Mouse (Mus musculus): ENCODE measurements around the gene Tbkbp1. TPM values are rescaled to one million over a fixed set of nuclear protein-coding genes. Genes with fewer than 3 reads are reported as not detected.
A peak's percentile ranks its signal among the peaks of the same experiment; 100 is the strongest.

The Tbkbp1 gene
- polyA plus RNA-seq, 1 experiment from 2014 or later: 10.8 TPM

DNA sequence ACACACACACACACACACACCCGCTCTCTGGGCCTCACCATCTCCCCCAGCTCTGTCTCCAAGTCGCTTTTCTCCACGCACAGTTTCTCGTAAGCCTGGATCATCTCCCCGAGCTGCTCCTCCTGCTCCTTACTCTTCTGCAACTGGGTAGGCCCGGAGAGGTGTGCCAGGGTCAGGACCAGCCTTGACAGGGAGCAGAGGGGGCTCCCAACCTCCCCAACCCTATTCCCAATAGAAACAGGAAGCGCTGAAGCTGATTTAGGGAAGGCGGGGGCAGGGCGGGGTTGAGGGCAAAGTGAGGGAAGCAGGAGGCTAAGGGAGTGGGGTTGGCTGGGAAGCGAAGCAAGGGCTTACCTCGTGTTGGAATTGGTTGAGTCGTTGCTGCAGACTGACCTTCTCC, 2.7 kb downstream of the Tbkbp1 start:
- peak overlapping the region; percentile 84 for H3K4me2 ChIP-seq
- peak overlapping the region; percentile 70 for H3K4me3 ChIP-seq (ENCODE audit: low read depth, low read length)
- ATAC-seq (ENCODE audit: insufficient read depth) (no peak), DNase-seq (no peak)
- no peak for TF ChIP-seq CTCF (IDR thresholded peaks at IDR 0.05; ENCODE audit: low read depth)
- peak overlapping the region; percentile 94; the same call in 1 of the 2 replicates for H3K27ac ChIP-seq (ENCODE audit: low read depth)
- H3K4me1 ChIP-seq (ENCODE audit: insufficient read depth): peaks cover 13% of the 10 kb centered on the region
- H3K9me3 ChIP-seq (ENCODE audit: low read depth, low read length): no peaks in the 10 kb centered on the region
- 22% methylated on average over 12 of the region's 12 CpGs for WGBS
- no peaks in the 10 kb centered on the region; the same call in 1 of the 2 replicates for H3K27me3 ChIP-seq (ENCODE audit: insufficient read depth, low read length)
- H3K36me3 ChIP-seq (ENCODE audit: insufficient read depth): peaks cover 36% of the 10 kb centered on the region
- H3K9ac ChIP-seq: peak overlapping the region; percentile 73

DNA sequence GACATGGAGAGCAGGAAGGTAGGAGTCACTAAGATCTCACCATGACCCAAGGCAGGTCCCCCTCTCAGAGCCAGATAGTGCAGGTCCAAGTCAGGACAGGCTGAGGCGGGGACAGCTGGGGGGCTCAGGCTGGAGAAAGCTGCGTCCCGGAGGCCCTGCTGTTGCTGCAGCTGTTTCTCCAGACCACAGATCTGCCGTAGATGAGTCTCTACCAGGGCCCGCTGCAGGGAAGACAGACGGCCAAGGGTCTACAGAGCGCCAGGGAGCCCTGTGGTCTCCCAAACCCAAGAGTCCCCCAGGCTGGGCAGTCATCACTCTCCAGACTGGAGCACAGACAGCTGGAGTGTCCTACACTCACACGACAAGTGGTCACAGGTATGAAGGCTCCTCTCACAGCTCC, 4.0 kb downstream of the Tbkbp1 start:
- DNase-seq (no peak), ATAC-seq (ENCODE audit: insufficient read depth) (no peak)
- H3K4me1 ChIP-seq (ENCODE audit: insufficient read depth): peaks cover 13% of the 10 kb centered on the region
- 67% methylated on average over 8 of the region's 8 CpGs for WGBS
- no peaks in the 10 kb centered on the region; the same call in 1 of the 2 replicates for H3K27me3 ChIP-seq (ENCODE audit: insufficient read depth, low read length)
- no peak overlapping the region for H3K9ac ChIP-seq
- peaks cover 43% of the 10 kb centered on the region for H3K36me3 ChIP-seq (ENCODE audit: insufficient read depth)
- H3K4me2 ChIP-seq: no peak overlapping the region
- no peak overlapping the region for H3K27ac ChIP-seq (ENCODE audit: low read depth)
- no peaks in the 10 kb centered on the region for H3K9me3 ChIP-seq (ENCODE audit: low read depth, low read length)
- H3K4me3 ChIP-seq (ENCODE audit: low read depth, low read length): no peak overlapping the region
- no peak for TF ChIP-seq CTCF (IDR thresholded peaks at IDR 0.05; ENCODE audit: low read depth)

DNA sequence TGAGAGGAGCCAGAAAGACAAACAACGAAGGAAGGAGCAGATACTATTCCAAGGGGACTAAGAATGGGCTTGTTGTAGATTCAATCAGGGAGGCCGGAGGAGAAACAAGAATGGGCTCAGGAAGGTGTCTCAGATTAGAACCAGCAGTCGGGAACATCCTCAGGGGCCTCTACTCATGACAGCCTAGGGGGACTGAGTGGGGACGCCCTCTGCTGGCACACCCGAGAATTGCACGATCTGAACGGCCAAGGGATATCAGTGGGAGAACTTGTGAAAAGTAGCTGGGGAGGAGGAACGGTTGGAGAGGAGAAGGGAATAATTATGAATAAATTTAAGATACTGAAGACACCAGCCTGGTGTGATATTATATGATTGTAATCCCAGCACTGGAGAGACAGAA, 4.6 kb downstream of the Tbkbp1 start:
- Histone ChIP-seq H3K4me1 (ENCODE audit: insufficient read depth) (peaks cover 13% of the 10 kb centered on the region), H3K9me3 (ENCODE audit: low read depth, low read length) (no peaks in the 10 kb centered on the region), H3K4me2 (peak overlapping the region; percentile 16; the same call in 1 of the 2 replicates), H3K36me3 (ENCODE audit: insufficient read depth) (peaks cover 45% of the 10 kb centered on the region), H3K27ac (ENCODE audit: low read depth) (no peak overlapping the region), H3K4me3 (ENCODE audit: low read depth, low read length) (no peak overlapping the region), H3K9ac (no peak overlapping the region), H3K27me3 (ENCODE audit: insufficient read depth, low read length) (no peaks in the 10 kb centered on the region; the same call in 1 of the 2 replicates)
- ATAC-seq (ENCODE audit: insufficient read depth): no peak
- DNase-seq: peak; percentile 90
- 6% methylated on average over 8 of the region's 8 CpGs for WGBS
- TF ChIP-seq CTCF (IDR thresholded peaks at IDR 0.05; ENCODE audit: low read depth): peak; percentile 92

DNA sequence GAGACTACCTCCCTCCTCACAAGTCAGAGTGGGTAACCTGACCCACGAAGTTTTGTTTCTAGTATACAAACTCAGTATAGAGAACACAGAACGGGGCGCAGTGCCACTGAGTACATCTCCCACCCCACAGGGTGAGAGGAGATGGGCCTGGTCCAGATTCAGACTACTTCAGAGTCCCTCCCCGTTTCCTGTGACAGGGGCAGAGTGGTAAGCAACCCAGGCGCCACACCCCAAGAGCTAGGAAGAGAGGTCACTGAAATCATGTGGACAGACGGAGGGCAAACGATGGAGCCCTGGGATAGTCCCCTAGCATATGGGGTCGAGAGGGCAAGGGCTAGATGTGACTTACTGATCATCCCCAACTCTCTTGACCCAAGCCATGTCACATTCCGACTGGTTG, 5.3 kb downstream of the Tbkbp1 start:
- H3K36me3 ChIP-seq (ENCODE audit: insufficient read depth): peaks cover 46% of the 10 kb centered on the region
- ATAC-seq (ENCODE audit: insufficient read depth) (no peak), DNase-seq (no peak)
- WGBS: 44% methylated on average over 9 of the region's 9 CpGs
- 0 out of 2 replicates have a peak overlapping the region, but pooled peaks have one; percentile 16 for H3K4me2 ChIP-seq
- H3K27me3 ChIP-seq (ENCODE audit: insufficient read depth, low read length): no peaks in the 10 kb centered on the region; the same call in 1 of the 2 replicates
- H3K9ac ChIP-seq: no peak overlapping the region
- no peak overlapping the region for H3K4me3 ChIP-seq (ENCODE audit: low read depth, low read length)
- H3K4me1 ChIP-seq (ENCODE audit: insufficient read depth): peaks cover 13% of the 10 kb centered on the region
- no peaks in the 10 kb centered on the region for H3K9me3 ChIP-seq (ENCODE audit: low read depth, low read length)
- H3K27ac ChIP-seq (ENCODE audit: low read depth): no peak overlapping the region
- TF ChIP-seq CTCF (IDR thresholded peaks at IDR 0.05; ENCODE audit: low read depth): no peak

DNA sequence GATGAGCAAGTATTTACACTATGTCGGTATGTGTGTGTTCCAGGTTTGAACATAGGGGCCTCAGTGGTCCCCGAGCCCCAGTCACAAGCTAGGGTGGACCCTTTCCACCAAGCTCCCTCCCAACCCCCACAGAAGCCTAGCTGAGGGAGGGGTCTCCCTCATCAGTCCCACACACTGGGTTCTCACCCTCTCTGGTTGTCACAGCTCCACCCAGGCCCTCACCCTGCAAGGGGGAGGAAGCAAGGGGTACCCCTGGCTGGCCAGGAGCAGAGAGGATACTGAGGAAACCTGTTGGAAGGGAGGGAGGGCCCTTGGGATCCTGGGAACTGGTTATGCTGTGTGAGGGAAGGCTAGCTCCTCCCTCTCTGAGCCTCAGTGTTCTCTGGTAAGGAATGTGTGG, 6.0 kb downstream of the Tbkbp1 start:
- Histone ChIP-seq H3K4me1 (ENCODE audit: insufficient read depth) (peaks cover 13% of the 10 kb centered on the region), H3K27me3 (ENCODE audit: insufficient read depth, low read length) (no peaks in the 10 kb centered on the region), H3K9ac (no peak overlapping the region), H3K36me3 (ENCODE audit: insufficient read depth) (peaks cover 52% of the 10 kb centered on the region), H3K4me2 (no peak overlapping the region), H3K9me3 (ENCODE audit: low read depth, low read length) (no peaks in the 10 kb centered on the region), H3K4me3 (ENCODE audit: low read depth, low read length) (no peak overlapping the region), H3K27ac (ENCODE audit: low read depth) (no peak overlapping the region)
- WGBS: 43% methylated on average over 2 of the region's 2 CpGs
- ATAC-seq (ENCODE audit: insufficient read depth) (no peak), DNase-seq (no peak)
- no peak for TF ChIP-seq CTCF (IDR thresholded peaks at IDR 0.05; ENCODE audit: low read depth)

DNA sequence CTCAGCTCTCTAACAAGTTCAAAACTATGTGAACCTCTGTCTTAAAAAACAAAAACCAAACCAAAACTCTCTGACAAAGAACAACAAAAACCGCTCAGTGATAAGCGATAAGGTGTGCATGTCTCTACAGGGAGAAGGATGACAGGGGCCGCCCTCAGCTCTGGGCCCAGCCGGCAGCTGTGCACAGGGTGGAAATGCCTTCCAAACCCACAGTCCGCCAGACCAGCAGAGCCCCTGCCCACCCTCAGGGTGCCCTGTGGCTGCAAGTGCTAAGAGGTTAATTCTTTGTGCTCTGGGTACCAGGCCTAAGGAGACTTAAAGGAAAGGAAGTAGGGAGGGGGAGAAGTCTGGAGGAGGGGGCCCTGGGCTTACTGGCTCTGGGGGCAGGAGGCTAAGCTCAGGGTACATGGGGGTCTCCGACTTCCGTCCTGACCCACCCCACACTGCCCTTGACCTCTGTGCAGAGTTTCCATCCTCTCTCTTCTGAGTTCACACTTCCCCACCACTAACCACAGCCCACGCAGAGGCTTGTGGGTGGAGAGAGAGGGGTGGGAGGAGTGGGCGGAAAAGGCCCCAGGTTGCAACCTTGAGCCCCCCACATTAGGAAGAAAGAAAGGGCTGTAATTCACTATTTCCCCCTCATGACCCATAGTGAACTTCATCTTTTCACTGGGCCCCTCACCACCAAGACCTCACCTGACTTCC, 7.9 kb downstream of the Tbkbp1 start:
- no peak for TF ChIP-seq CTCF (IDR thresholded peaks at IDR 0.05; ENCODE audit: low read depth)

DNA sequence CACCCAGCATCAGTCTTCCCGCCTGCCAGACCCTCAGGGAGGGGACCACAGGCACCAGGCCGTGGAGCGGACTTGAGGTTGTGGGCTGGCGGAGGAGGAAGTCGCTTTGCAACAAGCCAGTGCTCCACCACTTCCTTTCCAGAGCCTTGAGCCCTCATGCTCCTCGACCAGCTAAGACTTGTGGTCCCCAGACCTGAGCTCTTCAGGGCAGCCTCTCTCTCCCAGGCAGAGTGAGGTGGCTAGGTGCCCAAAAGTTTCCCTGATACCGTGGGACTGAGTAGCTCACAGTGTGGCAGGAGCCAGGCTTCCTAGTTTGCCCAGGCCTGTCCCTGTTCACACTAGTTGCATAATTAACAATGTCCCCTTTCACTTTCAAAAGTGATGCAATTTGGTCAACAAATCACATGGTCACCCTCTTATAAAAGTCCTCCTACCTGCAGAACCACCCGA, 9.1 kb downstream of the Tbkbp1 start:
- WGBS: 62% methylated on average over 8 of the region's 8 CpGs
- Histone ChIP-seq H3K27me3 (ENCODE audit: insufficient read depth, low read length) (peaks cover 11% of the 10 kb centered on the region; the same call in 1 of the 2 replicates), H3K9ac (no peak overlapping the region), H3K27ac (ENCODE audit: low read depth) (no peak overlapping the region), H3K4me1 (ENCODE audit: insufficient read depth) (peaks cover 5% of the 10 kb centered on the region; the same call in 1 of the 2 replicates), H3K9me3 (ENCODE audit: low read depth, low read length) (no peaks in the 10 kb centered on the region), H3K4me3 (ENCODE audit: low read depth, low read length) (no peak overlapping the region), H3K4me2 (no peak overlapping the region), H3K36me3 (ENCODE audit: insufficient read depth) (peaks cover 60% of the 10 kb centered on the region)
- ATAC-seq (ENCODE audit: insufficient read depth) (no peak), DNase-seq (no peak)
- TF ChIP-seq CTCF (IDR thresholded peaks at IDR 0.05; ENCODE audit: low read depth): no peak

More for the DNA sequence above, 7.9 kb downstream of the Tbkbp1 start:
- DNase-seq (no peak), ATAC-seq (ENCODE audit: insufficient read depth) (no peak)
- Histone ChIP-seq H3K4me3 (ENCODE audit: low read depth, low read length) (no peak overlapping the region), H3K9ac (no peak overlapping the region), H3K27me3 (ENCODE audit: insufficient read depth, low read length) (peaks cover 3% of the 10 kb centered on the region; the same call in 1 of the 2 replicates), H3K4me1 (ENCODE audit: insufficient read depth) (peaks cover 5% of the 10 kb centered on the region; the same call in 1 of the 2 replicates), H3K27ac (ENCODE audit: low read depth) (no peak overlapping the region), H3K36me3 (ENCODE audit: insufficient read depth) (peaks cover 62% of the 10 kb centered on the region), H3K4me2 (no peak overlapping the region), H3K9me3 (ENCODE audit: low read depth, low read length) (no peaks in the 10 kb centered on the region)
- 72% methylated on average over 9 of the region's 9 CpGs for WGBS
